Mouse (Mus musculus) erythroid progenitor cell, adult 5-6 weeks (primary cell): ENCODE measurements around the gene Csrnp2. TPM values are rescaled to one million over a fixed set of nuclear protein-coding genes. Genes with fewer than 3 reads are reported as not detected.
"Not testable (repeated sequence)": the region's sequence is repeated elsewhere in the genome, so short reads cannot be mapped to it uniquely, and the experiment has no call there.

Experiments used
- ATAC-seq: replicated peaks from 2 replicates; pipeline ENCODE4 v1.8.0; 2016; ENCODE audit warnings: moderate number of reproducible peaks, mild to moderate bottlenecking, moderate TSS enrichment, inconsistent platforms; ENCODE audit not compliant: poor library complexity, low FRiP score, severe bottlenecking
- total RNA-seq, 2 experiments: library from RNA; stranded (forward) in 1 of 2; stranded (reverse) in 1 of 2; fragments of 150-400 nt in 1 of 2; fragments of 186-747, 209-891 nt in 1 of 2; gene quantifications; 2 replicates each; pipeline versions ENCODE4 v1.2.3 to v1.2.4; 2015 to 2017; ENCODE audit warnings: low replicate concordance in 2 of 2

Csrnp2 gene
- total RNA-seq (2015; ENCODE audit: low replicate concordance) (not detected in 2 replicates), total RNA-seq (2017; ENCODE audit: low replicate concordance) (0.26 TPM in 1 of 2 replicates, not detected in the other)

GRCm38 (mm10) chr15:100495102-100495501 lies at the start of gene Csrnp2:
Gene Csrnp2, minus strand, starts transcription at chr15:100495488.
- ATAC-seq, result peak; percentile 88

- ATAC-seq, result not testable (repeated sequence)
Observed at GRCm38 (mm10) chr15:100543651-100544030, 48.4 kb upstream of the Csrnp2 start.

- not testable (repeated sequence) for ATAC-seq
Observed at GRCm38 (mm10) chr15:100542876-100543650, 47.8 kb upstream of the Csrnp2 start.

GRCm38 (mm10) chr15:100541426-100541825 lies 46.1 kb upstream of the Csrnp2 start:
- ATAC-seq, result no peak

- not testable (repeated sequence) for ATAC-seq
Observed at GRCm38 (mm10) chr15:100541001-100541400, 45.7 kb upstream of the Csrnp2 start.

- ATAC-seq, result no peak
Observed at GRCm38 (mm10) chr15:100539411-100539810, 44.1 kb upstream of the Csrnp2 start.

- ATAC-seq, result peak; percentile 74
Observed at GRCm38 (mm10) chr15:100537913-100538312, 42.6 kb upstream of the Csrnp2 start.

GRCm38 (mm10) chr15:100527900-100528299 lies 32.6 kb upstream of the Csrnp2 start:
- ATAC-seq, result no peak

GRCm38 (mm10) chr15:100525405-100525804 lies 30.1 kb upstream of the Csrnp2 start:
- ATAC-seq, result no peak

GRCm38 (mm10) chr15:100520306-100520705 lies 25.0 kb upstream of the Csrnp2 start:
- no peak for ATAC-seq

- ATAC-seq, result no peak
Observed at GRCm38 (mm10) chr15:100515121-100515520, 19.8 kb upstream of the Csrnp2 start.

GRCm38 (mm10) chr15:100513387-100513786 lies 18.1 kb upstream of the Csrnp2 start:
- ATAC-seq, result no peak

- no peak for ATAC-seq
Observed at GRCm38 (mm10) chr15:100510072-100510471, 14.8 kb upstream of the Csrnp2 start.

GRCm38 (mm10) chr15:100508454-100509167 lies 13.3 kb upstream of the Csrnp2 start:
- no peak for ATAC-seq

- ATAC-seq, result not testable (repeated sequence)
Observed at GRCm38 (mm10) chr15:100499506-100499905, 4.2 kb upstream of the Csrnp2 start.

GRCm38 (mm10) chr15:100494647-100495046 lies 641 bp downstream of the Csrnp2 start:
- ATAC-seq, result no peak

GRCm38 (mm10) chr15:100491966-100492365 lies 3.3 kb downstream of the Csrnp2 start:
- ATAC-seq, result no peak

GRCm38 (mm10) chr15:100489263-100489662 lies 6.0 kb downstream of the Csrnp2 start:
- ATAC-seq, result no peak

GRCm38 (mm10) chr15:100488297-100488696 lies 7.0 kb downstream of the Csrnp2 start:
- not testable (repeated sequence) for ATAC-seq

GRCm38 (mm10) chr15:100487050-100487449 lies 8.2 kb downstream of the Csrnp2 start:
- no peak for ATAC-seq

- ATAC-seq, result no peak
Observed at GRCm38 (mm10) chr15:100486450-100486849, 8.8 kb downstream of the Csrnp2 start.
